Mouse (Mus musculus): ENCODE measurements at regions not wholly inside any gene's neighbourhood (a gene's known extent, or its start where the extent isn't known, plus 50 kb on each side); places are given as distances from the start of the nearest gene placed in this dataset.

DNA sequence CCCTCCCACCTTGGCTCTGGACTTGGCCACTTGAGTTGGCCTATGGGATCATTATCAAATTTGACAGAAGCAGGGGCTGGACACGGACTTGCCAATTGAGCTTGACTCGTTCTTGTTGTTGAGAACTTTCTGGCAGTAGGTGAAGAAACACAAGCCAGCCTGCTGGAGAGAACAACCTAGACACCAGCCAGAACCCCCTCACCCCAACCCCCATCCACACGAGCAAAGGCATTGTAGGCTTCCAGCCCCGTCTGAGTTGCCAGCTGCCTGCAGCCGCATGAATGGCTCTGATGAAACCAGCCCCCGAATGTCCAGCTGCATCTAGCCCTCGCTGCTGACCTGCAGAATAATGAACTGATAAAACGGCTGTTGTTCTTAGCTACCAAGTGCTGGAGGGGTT, 98.7 kb upstream of the Magi3 start:
- Histone ChIP-seq H3K4me3 (no peak overlapping the region), H3K4me1 (peaks cover 28% of the 10 kb centered on the region), H3K9me3 (no peaks in the 10 kb centered on the region), H3K4me2 (replicated peaks) (no peak overlapping the region), H3K9ac (replicated peaks) (no peak overlapping the region), H3K27me3 (no peaks in the 10 kb centered on the region), H3K36me3 (no peaks in the 10 kb centered on the region), H3K27ac (replicated peaks) (peak overlapping the region; percentile 58)
- 16% methylated on average over 8 of the region's 8 CpGs for WGBS
- peak; percentile 74 for ATAC-seq (replicated peaks)

DNA sequence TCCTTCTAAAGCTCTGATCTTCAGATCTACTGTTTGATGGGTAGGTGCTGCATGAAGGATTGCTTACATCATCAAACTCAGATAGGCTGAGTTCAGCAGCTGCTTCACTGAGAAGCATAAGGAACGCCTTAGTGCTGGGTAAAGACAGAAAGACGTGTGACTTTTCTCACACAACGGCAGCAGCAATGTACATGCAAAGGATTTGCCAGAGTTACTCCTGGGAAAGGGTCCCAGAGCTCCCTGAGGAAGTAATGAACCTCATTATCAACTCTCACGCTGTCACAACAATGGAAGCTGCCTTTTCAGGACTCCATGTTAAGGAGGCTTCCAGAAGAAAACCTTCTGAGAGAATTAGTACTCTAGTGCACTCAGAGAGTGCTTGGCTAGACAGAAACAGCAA, 97.4 kb upstream of the Magi3 start:
- no peaks in the 10 kb centered on the region for H3K27me3 ChIP-seq
- H3K4me1 ChIP-seq, result peaks cover 28% of the 10 kb centered on the region
- no peak overlapping the region for H3K4me2 ChIP-seq (replicated peaks)
- no peaks in the 10 kb centered on the region for H3K9me3 ChIP-seq
- no peak overlapping the region for H3K4me3 ChIP-seq
- 0 out of 2 replicates have a peak, but pooled peaks have one; percentile 21 for ATAC-seq (replicated peaks)
- H3K36me3 ChIP-seq, result no peaks in the 10 kb centered on the region
- WGBS, result 26% methylated on average over 4 of the region's 4 CpGs
- no peak overlapping the region for H3K9ac ChIP-seq (replicated peaks)
- H3K27ac ChIP-seq (replicated peaks), result peak overlapping the region; percentile 56; the same call in 1 of the 2 replicates

DNA sequence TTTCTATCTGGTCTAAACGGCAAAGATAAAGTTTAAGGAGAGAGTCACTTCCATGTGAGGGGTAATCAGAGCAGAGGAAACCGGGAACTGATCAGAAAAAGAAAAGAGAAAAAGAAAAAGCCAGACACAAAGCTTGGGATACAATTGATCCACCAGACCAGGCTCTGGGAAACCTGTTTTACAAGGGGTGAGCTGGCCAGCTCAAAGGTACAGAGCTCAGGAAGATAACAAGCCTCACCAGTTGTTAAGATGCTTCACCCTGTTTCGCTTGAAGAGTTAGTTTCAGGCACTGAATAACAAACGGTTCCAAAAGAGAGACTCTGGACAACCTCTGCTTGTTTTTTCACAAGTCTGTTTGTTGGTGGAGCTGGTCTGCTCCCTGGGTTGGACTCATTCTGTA, 92.9 kb upstream of the Magi3 start:
- no peak overlapping the region for H3K27ac ChIP-seq (replicated peaks)
- H3K9ac ChIP-seq (replicated peaks), result no peak overlapping the region
- no peaks in the 10 kb centered on the region for H3K36me3 ChIP-seq
- no peak for ATAC-seq (replicated peaks)
- H3K9me3 ChIP-seq, result no peaks in the 10 kb centered on the region
- H3K4me1 ChIP-seq, result peaks cover 15% of the 10 kb centered on the region
- no peak overlapping the region for H3K4me3 ChIP-seq
- WGBS, result 88% methylated on average over 4 of the region's 4 CpGs
- H3K4me2 ChIP-seq (replicated peaks), result no peak overlapping the region
- H3K27me3 ChIP-seq, result no peaks in the 10 kb centered on the region

DNA sequence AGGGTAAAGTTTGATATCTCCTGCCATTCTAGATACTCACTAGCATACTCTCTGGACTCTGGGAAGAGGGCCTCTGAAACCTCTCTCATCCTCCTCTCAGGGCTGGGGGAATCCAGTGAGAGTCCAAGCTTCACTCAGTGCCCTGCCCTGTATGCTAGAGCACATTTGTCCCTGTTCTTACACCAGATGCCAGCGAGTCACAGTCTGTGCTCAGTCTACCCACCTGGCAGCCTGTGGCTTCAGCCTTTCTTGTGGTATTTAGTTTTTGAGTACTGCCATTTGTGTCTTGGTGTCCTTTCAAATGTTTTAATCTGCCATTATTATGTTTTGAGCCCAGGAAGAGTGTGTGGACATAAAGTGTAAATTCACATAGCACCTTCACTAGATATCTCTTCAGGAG, 86.8 kb upstream of the Magi3 start:
- WGBS, result 84% methylated on average over 1 of the region's 1 CpGs
- H3K9me3 ChIP-seq, result no peaks in the 10 kb centered on the region
- no peaks in the 10 kb centered on the region for H3K27me3 ChIP-seq
- H3K4me2 ChIP-seq (replicated peaks), result no peak overlapping the region
- no peaks in the 10 kb centered on the region for H3K36me3 ChIP-seq
- peaks cover 9% of the 10 kb centered on the region; the same call in 1 of the 2 replicates for H3K4me1 ChIP-seq
- no peak overlapping the region for H3K9ac ChIP-seq (replicated peaks)
- no peak overlapping the region for H3K4me3 ChIP-seq
- no peak for ATAC-seq (replicated peaks)
- H3K27ac ChIP-seq (replicated peaks), result no peak overlapping the region

DNA sequence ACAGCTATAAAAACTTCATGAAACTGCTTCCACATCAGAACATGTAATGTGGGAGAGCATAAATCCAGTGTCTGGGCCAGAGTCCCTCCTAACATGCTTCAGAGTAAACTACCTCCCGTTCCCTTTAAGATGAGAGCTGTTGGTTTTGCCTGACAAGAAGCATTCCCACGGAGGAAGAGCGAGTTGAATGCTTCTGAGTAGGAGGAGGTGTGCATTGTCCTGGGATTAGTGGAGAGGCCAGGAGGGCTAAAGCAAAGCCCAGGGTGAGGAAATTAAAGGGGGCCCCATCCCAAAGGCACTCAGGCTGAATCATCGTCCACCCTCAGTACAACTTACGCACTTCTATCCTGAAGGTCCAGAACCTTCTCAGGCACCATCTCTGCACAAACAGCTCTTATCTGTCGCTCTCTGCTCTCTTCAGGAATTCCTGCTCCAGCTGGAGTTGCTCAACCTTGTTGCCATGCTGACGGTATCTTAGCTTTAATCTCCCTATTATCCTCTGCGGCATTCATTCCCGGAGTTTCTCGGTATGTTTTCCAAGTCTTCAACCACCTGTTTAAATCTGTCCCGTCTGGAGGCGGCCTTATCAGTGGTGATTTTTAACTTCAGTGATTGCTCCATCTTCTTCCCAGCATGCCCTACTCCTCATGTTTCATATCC, 85.9 kb upstream of the Magi3 start:
- H3K9ac ChIP-seq (replicated peaks), result 0 out of 2 replicates have a peak overlapping the region, but pooled peaks have one; percentile 22
- no peak overlapping the region for H3K4me2 ChIP-seq (replicated peaks)
- 9% methylated on average over 12 of the region's 12 CpGs for WGBS
- H3K27ac ChIP-seq (replicated peaks), result no peak overlapping the region
- no peak for ATAC-seq (replicated peaks)
- no peaks in the 10 kb centered on the region for H3K36me3 ChIP-seq
- no peak overlapping the region for H3K4me3 ChIP-seq
- H3K4me1 ChIP-seq, result peaks cover 9% of the 10 kb centered on the region; the same call in 1 of the 2 replicates
- no peaks in the 10 kb centered on the region for H3K9me3 ChIP-seq
- H3K27me3 ChIP-seq, result no peaks in the 10 kb centered on the region

DNA sequence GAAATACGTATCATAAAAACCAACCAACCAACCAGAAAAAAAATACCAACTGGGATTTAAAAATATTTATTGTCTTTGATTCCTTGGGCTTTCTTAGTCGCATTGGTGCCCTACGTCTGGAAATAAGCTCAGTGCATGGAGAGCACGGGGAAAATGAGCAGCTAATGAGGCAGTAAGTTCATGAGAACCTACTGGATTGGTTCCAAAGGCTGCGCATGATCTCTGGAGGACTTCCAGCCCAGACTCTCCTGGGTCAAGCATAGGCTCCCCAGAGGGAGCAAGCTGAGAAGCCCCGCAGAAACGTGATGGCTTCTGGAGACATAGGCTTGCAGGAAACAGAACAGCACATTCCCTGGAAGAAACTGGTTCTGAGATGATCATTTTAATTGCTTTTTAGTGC, 83.4 kb upstream of the Magi3 start:
- Histone ChIP-seq H3K9ac (replicated peaks) (no peak overlapping the region), H3K9me3 (no peaks in the 10 kb centered on the region), H3K27me3 (no peaks in the 10 kb centered on the region), H3K4me2 (replicated peaks) (no peak overlapping the region), H3K4me3 (no peak overlapping the region), H3K4me1 (peaks cover 24% of the 10 kb centered on the region), H3K36me3 (no peaks in the 10 kb centered on the region), H3K27ac (replicated peaks) (no peak overlapping the region)
- ATAC-seq (replicated peaks), result no peak
- 54% methylated on average over 7 of the region's 7 CpGs for WGBS

DNA sequence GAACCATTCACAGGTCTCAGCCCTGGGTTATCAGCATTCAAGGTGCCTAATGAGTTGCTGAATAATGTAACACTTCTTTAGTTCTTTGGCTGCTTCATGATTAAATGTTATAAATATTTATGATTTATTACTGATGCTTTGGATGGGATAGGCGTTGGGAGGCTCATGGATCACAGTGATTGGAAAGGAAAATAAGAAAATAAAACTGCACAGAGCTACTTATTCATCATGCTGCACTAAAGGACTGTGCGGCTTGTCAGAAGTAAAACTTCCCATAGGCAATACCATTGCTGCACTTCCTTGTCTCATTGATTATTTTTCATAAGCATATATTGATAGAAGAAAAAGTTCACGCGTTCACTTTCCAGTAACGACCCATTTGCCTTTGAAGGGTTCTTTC, 80.0 kb upstream of the Magi3 start:
- H3K9me3 ChIP-seq, result no peaks in the 10 kb centered on the region
- H3K4me3 ChIP-seq, result no peak overlapping the region
- H3K36me3 ChIP-seq, result no peaks in the 10 kb centered on the region
- 51% methylated on average over 5 of the region's 5 CpGs for WGBS
- 0 out of 2 replicates have a peak overlapping the region, but pooled peaks have one; percentile 12 for H3K4me2 ChIP-seq (replicated peaks)
- no peak overlapping the region for H3K27ac ChIP-seq (replicated peaks)
- peaks cover 21% of the 10 kb centered on the region for H3K4me1 ChIP-seq
- no peak for ATAC-seq (replicated peaks)
- no peaks in the 10 kb centered on the region for H3K27me3 ChIP-seq
- H3K9ac ChIP-seq (replicated peaks), result no peak overlapping the region

DNA sequence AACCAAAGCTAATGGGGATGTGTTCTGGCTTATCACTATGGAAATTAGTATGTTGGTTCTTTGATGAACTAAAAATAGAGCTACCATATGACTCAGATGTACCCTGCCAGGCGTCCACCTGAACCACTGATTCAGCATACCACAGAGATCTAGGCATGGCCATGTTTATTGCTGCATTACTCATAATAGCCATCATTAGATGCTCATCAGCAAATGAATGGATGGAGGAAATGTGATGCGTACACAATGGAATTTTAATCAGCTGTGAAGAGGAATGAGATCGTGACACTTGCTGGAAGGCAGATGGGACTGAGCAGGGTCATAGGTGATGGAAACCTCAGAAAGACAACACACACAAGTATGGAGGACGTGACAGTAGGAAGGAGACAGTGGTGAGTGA, 78.7 kb upstream of the Magi3 start:
- Histone ChIP-seq H3K4me2 (replicated peaks) (no peak overlapping the region), H3K36me3 (no peaks in the 10 kb centered on the region), H3K9ac (replicated peaks) (no peak overlapping the region), H3K4me1 (peaks cover 22% of the 10 kb centered on the region), H3K9me3 (no peaks in the 10 kb centered on the region), H3K27me3 (no peaks in the 10 kb centered on the region), H3K27ac (replicated peaks) (no peak overlapping the region), H3K4me3 (no peak overlapping the region)
- ATAC-seq (replicated peaks), result 0 out of 2 replicates have a peak, but pooled peaks have one; percentile 35
- 42% methylated on average over 4 of the region's 4 CpGs for WGBS

DNA sequence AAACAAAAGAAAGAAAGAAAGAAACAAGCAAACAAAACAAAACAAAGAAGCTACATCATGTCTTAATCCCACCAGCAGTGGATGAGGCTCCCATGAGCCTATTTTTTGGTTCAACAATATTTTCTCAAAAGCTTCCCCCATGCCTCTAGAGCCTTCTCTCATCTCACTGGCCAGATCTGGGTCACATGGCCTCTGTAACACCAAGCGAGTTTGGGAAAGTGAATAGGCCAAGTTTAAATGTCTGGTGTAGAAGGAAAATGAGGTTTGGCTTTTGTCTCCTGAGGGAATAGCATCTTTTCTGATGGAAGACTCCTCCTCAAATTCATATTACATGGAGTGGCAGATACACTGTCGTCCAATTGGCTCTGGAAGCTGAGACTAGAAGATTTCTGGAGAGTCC, 78.2 kb upstream of the Magi3 start:
- H3K4me3 ChIP-seq, result no peak overlapping the region
- no peak overlapping the region for H3K4me2 ChIP-seq (replicated peaks)
- H3K9ac ChIP-seq (replicated peaks), result no peak overlapping the region
- H3K27ac ChIP-seq (replicated peaks), result no peak overlapping the region
- H3K27me3 ChIP-seq, result no peaks in the 10 kb centered on the region
- H3K9me3 ChIP-seq, result no peaks in the 10 kb centered on the region
- H3K36me3 ChIP-seq, result no peaks in the 10 kb centered on the region
- H3K4me1 ChIP-seq, result peaks cover 22% of the 10 kb centered on the region
- ATAC-seq (replicated peaks), result no peak
- 90% methylated on average over 2 of the region's 2 CpGs for WGBS

DNA sequence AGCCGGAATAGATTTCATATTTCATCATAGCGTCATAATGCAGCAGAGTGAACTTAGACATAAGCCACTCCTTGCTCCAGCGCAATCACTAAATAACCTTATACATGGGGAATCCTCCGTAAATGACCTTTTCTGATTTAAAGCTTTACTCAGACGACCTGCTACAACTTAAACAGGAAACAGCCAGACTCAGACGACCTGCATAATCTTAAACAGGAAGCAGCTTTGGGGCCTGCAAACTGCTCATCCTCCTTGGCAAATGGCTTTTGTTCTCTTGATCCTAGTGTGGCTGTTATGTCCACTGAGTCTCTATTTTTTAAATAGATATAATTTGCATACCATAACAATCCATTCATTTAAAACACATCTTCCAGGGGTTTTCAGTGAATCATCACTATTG, 76.9 kb upstream of the Magi3 start:
- WGBS, result 82% methylated on average over 6 of the region's 6 CpGs

DNA sequence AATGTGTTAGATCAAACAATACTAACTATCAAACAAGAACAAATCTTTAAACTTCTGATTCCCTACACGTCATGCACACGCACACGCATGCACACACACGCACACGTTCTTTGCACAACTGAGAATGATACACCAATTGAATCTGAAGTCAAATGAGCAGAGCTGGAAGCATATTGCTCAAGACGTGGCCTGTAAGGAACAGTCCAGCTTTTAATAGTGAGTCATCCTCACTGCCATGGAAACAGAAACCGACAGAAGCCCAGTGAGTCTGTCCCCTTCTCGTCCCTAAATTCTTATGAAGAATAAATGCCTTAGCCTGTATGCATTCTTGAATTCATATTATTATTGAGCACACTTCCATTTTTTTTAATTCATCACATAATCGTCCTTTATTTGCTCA, 75.7 kb upstream of the Magi3 start:
- Histone ChIP-seq H3K27ac (replicated peaks) (no peak overlapping the region), H3K4me3 (no peak overlapping the region), H3K9me3 (no peaks in the 10 kb centered on the region), H3K9ac (replicated peaks) (no peak overlapping the region), H3K4me1 (peaks cover 22% of the 10 kb centered on the region), H3K27me3 (no peaks in the 10 kb centered on the region), H3K36me3 (no peaks in the 10 kb centered on the region), H3K4me2 (replicated peaks) (no peak overlapping the region)
- 61% methylated on average over 9 of the region's 9 CpGs for WGBS
- no peak for ATAC-seq (replicated peaks)

More for the DNA sequence above, 76.9 kb upstream of the Magi3 start:
- Histone ChIP-seq H3K27ac (replicated peaks) (no peak overlapping the region), H3K9me3 (no peaks in the 10 kb centered on the region), H3K4me2 (replicated peaks) (no peak overlapping the region), H3K27me3 (no peaks in the 10 kb centered on the region), H3K4me3 (no peak overlapping the region), H3K9ac (replicated peaks) (no peak overlapping the region), H3K4me1 (peaks cover 22% of the 10 kb centered on the region), H3K36me3 (no peaks in the 10 kb centered on the region)
- no peak for ATAC-seq (replicated peaks)

DNA sequence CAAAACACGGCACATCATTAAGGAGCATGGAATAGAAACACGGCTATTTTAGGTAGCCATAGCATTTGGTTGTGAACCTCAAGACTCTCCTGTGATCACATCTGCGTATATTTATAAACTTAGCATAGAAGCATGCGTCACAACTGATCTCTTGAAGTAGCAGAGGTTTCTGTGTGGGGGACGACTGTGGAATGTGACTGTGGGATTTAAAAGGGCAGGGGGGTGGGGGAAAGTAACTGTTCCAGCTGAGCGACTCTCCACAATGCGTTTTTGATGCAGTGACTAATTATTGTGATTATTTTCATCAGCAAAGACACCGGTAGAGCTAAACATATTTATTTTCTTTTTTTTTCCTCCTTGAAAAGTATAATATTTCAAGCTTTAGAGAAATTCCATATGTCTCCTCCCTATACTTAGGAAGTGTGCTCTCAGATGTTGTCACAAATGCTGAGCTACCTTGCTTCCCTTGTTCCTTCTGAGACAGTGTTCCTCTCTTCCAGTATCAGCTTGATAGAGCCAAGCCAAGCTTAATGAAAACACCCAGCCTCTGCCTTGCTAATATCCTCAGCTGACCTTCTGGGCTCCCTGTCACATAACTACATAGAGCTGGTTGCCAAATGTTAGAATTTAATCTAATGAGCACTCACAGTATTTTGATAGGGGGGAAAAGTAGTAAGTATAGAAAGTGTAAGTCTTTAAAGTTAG, 75.0 kb upstream of the Magi3 start:
- no peak for ATAC-seq (replicated peaks)
- Histone ChIP-seq H3K27me3 (no peaks in the 10 kb centered on the region), H3K27ac (replicated peaks) (no peak overlapping the region), H3K36me3 (no peaks in the 10 kb centered on the region), H3K9ac (replicated peaks) (no peak overlapping the region), H3K4me2 (replicated peaks) (no peak overlapping the region), H3K4me3 (no peak overlapping the region), H3K4me1 (peaks cover 17% of the 10 kb centered on the region), H3K9me3 (no peaks in the 10 kb centered on the region)
- WGBS, result 25% methylated on average over 8 of the region's 8 CpGs
